Mouse (Mus musculus): Measurements from ENCODE around the gene 9130409I23Rik. TPM values are rescaled to one million over a fixed set of nuclear protein-coding genes. Genes with fewer than 3 reads are reported as not detected.
A peak's percentile ranks its signal among the peaks of the same experiment; 100 is the strongest.

9130409I23Rik gene
- polyA plus RNA-seq, 1 experiment from 2014 or later = not detected

DNA sequence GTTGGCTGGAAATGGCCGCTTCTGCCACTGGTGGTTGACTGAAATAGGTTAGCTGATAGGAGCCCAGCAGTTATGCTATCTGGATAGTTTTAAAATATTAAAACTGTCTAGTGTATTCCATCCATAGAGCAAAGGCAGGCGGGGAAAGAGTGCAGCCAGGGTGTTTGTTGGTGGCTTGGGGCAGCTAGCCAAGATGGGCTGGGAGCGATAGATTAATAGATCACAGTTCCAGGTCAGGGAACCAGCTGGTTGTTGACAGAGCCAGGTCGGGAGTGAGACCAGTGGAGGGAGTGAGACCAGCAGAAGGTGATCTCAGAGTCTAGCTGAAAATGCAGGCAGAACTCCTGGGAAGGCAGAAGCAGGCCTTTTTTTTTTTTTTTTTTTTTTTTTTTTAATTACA, 13.4 kb upstream of the 9130409I23Rik start:
- ATAC-seq (ENCODE audit: insufficient number of reproducible peaks, insufficient read depth, low FRiP score, low TSS enrichment) = no peak
- Histone ChIP-seq H3K4me3 (no peak overlapping the region), H3K4me2 (replicated peaks) (no peak overlapping the region), H3K27me3 (0 out of 2 replicates have a peak, but pooled peaks cover 8% of the 10 kb centered on the region), H3K9ac (no peak overlapping the region), H3K9me3 (no peaks in the 10 kb centered on the region), H3K36me3 (no peaks in the 10 kb centered on the region), H3K4me1 (no peaks in the 10 kb centered on the region), H3K27ac (no peak overlapping the region)
- 81% methylated on average over 4 of the region's 4 CpGs for WGBS

DNA sequence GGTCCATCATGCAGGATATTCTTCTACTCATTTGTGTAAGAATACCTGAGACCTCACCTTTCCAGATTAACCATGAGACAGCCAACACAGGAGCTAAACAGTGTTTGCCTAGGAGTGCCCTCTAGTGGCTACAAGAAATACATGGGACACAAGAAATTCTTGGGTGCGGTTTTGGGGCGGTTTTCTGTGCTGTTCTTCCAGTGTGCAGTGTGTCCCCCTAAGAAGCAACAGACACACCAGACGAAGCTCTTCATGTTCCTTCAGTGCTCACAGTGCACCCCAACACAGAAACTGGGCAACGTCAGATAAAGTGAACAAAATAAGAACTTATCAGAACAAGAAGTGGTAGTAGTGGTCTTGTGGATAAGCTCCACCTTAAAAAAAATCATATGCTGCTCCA, 11.4 kb upstream of the 9130409I23Rik start:
- H3K36me3 ChIP-seq = no peaks in the 10 kb centered on the region

DNA sequence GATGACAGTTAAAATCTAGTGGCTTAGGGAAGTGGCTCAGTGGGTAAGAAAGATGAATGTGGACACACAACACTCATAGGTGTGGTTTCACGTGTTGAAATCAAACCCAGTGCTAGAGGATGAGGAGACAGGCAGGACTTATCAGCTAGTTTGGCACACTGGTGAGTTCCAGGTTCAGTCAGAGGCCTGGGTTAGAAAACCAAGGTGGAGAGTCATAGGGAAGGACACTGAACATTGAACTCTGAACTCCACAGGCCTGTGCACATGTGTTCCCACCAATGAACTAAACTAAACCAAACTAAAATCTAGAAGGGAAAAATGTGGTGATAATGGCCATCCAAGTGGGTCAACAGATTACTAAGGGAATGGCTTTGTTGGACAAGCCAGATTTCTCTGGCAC, 3.5 kb upstream of the 9130409I23Rik start:
- no peak overlapping the region for H3K4me3 ChIP-seq
- no peak for ATAC-seq (ENCODE audit: insufficient number of reproducible peaks, insufficient read depth, low FRiP score, low TSS enrichment)
- H3K9me3 ChIP-seq = no peaks in the 10 kb centered on the region
- no peaks in the 10 kb centered on the region for H3K27me3 ChIP-seq
- H3K27ac ChIP-seq = no peak overlapping the region
- no peak overlapping the region for H3K9ac ChIP-seq
- H3K4me1 ChIP-seq = no peaks in the 10 kb centered on the region
- H3K36me3 ChIP-seq = no peaks in the 10 kb centered on the region
- no peak overlapping the region for H3K4me2 ChIP-seq (replicated peaks)
- WGBS = 61% methylated on average over 1 of the region's 1 CpGs

More for the DNA sequence above, 11.4 kb upstream of the 9130409I23Rik start:
- Histone ChIP-seq H3K27me3 (0 out of 2 replicates have a peak, but pooled peaks cover 8% of the 10 kb centered on the region), H3K9me3 (no peaks in the 10 kb centered on the region), H3K4me2 (replicated peaks) (0 out of 2 replicates have a peak overlapping the region, but pooled peaks have one; percentile 21), H3K27ac (no peak overlapping the region), H3K9ac (no peak overlapping the region), H3K4me1 (no peaks in the 10 kb centered on the region), H3K4me3 (no peak overlapping the region)
- WGBS = 15% methylated on average over 4 of the region's 4 CpGs
- no peak for ATAC-seq (ENCODE audit: insufficient number of reproducible peaks, insufficient read depth, low FRiP score, low TSS enrichment)

DNA sequence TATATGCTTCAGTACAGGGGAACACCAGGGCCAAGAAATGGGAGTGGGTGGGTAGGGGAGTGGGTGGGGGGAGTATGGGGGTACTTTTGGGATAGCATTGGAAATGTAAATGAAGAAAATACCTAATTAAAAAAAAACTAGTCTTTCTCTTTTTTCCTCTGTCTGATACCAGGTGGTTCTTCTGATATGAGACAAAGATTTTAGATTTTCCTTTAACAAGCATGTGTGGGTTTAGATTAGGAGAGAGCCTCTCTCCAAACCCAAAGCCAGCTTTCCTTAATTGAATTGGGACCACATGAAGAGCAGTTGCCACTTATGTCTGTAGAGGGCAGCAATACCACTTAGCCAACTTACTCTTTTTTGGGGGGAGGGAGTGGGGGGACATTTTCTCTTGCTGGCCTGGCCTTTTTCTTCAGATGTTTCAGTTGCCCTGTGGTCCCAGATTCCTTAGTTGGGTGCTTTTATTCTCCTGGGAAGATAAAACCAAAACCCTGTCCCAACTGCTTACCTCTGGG, 1.7 kb upstream of the 9130409I23Rik start:
- ATAC-seq (ENCODE audit: insufficient number of reproducible peaks, insufficient read depth, low FRiP score, low TSS enrichment) = no peak
- H3K4me2 ChIP-seq (replicated peaks) = no peak overlapping the region
- H3K27me3 ChIP-seq = no peaks in the 10 kb centered on the region
- H3K4me1 ChIP-seq = no peaks in the 10 kb centered on the region
- H3K27ac ChIP-seq = no peak overlapping the region
- no peaks in the 10 kb centered on the region for H3K36me3 ChIP-seq
- no peak overlapping the region for H3K4me3 ChIP-seq
- H3K9me3 ChIP-seq = no peaks in the 10 kb centered on the region
- H3K9ac ChIP-seq = no peak overlapping the region

DNA sequence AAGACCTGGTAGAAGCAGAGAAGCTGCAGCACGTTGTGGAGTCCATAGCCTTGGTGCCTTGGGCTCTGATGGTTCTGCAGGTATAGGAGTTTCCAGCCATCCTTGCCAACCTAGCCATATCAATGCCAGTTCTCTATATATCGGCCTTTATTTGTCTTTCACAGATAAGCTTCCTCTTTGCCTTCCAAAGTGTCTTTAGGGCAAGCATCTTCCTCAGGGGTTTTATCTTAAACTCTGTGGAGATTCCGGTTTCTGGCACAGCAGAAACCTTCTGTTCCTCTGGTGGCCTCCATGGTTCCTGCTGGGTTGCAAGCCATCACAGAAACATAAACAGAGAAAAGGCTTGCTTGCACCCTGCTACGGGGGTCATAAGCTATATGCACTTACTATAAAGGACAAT, 1.9 kb downstream of the 9130409I23Rik start:
- no peak overlapping the region for H3K4me2 ChIP-seq (replicated peaks)
- WGBS = 82% methylated on average over 4 of the region's 4 CpGs
- no peaks in the 10 kb centered on the region for H3K4me1 ChIP-seq
- no peak for ATAC-seq (ENCODE audit: insufficient number of reproducible peaks, insufficient read depth, low FRiP score, low TSS enrichment)
- H3K4me3 ChIP-seq = no peak overlapping the region
- no peaks in the 10 kb centered on the region for H3K9me3 ChIP-seq
- H3K27ac ChIP-seq = no peak overlapping the region
- H3K27me3 ChIP-seq = no peaks in the 10 kb centered on the region
- no peak overlapping the region for H3K9ac ChIP-seq
- no peaks in the 10 kb centered on the region for H3K36me3 ChIP-seq

DNA sequence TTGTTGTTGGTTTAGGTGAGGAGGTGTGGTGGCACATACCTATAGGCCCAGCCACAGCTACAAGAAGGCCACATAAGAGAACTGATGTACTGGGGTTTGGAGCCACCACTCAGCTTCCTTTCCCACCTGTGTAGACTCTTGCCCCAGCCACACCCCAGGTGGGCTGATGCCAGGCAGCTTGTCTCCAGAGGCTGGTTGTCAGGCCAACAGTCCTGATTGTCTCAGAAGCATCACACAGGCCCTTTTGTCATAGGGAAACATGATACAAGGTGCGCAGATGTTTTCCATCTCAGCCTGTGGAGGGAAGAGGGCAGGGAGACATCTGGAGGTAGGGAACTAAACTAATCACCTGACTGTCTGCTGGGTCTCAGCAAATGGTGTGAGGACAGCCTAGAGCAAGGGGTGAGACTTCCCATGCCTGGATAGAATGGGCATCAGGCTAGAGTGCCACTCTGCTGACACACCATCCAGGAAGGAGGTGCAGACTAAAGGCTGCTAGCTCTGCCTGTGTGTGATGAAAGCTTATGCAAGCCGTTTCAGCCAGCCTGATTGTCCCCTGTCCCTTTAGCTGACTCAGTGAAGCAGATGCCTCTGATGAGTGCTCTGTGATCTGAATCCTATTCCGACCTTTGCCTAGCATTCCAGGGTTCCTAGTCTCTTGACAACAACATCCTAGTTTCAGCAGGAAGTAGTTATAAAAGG, 10.9 kb downstream of the 9130409I23Rik start:
- ATAC-seq (ENCODE audit: insufficient number of reproducible peaks, insufficient read depth, low FRiP score, low TSS enrichment) = no peak
- Histone ChIP-seq H3K27ac (no peak overlapping the region), H3K9ac (no peak overlapping the region), H3K9me3 (no peaks in the 10 kb centered on the region), H3K4me3 (no peak overlapping the region), H3K4me2 (replicated peaks) (no peak overlapping the region), H3K4me1 (peaks cover 6% of the 10 kb centered on the region; the same call in 1 of the 2 replicates), H3K36me3 (no peaks in the 10 kb centered on the region), H3K27me3 (no peaks in the 10 kb centered on the region)
- WGBS = 50% methylated on average over 3 of the region's 3 CpGs

DNA sequence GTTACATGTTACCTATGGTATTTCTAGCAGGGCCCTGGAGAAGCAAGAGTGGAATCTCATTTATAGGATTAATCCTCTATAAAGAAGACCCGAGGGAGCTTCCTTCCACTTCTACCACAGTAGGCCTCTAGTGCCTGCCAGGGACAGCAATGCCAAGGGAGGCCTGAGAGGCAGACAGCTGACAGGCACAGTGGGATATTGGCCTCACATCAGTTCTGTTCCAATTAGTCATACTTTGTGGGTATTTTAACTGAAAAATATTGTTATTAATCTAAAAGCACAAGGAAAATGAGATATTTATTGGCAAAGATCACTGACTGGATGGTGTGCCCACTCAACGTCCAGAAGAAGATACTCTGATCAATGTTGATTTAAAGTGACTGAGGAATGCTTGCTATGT, 13.0 kb downstream of the 9130409I23Rik start:
- peaks cover 6% of the 10 kb centered on the region; the same call in 1 of the 2 replicates for H3K4me1 ChIP-seq
- no peak for ATAC-seq (ENCODE audit: insufficient number of reproducible peaks, insufficient read depth, low FRiP score, low TSS enrichment)
- H3K9me3 ChIP-seq = no peaks in the 10 kb centered on the region
- H3K9ac ChIP-seq = no peak overlapping the region
- no peak overlapping the region for H3K4me3 ChIP-seq
- H3K27ac ChIP-seq = no peak overlapping the region
- no peaks in the 10 kb centered on the region for H3K36me3 ChIP-seq
- H3K4me2 ChIP-seq (replicated peaks) = no peak overlapping the region
- 69% methylated on average over 2 of the region's 2 CpGs for WGBS
- H3K27me3 ChIP-seq = no peaks in the 10 kb centered on the region

DNA sequence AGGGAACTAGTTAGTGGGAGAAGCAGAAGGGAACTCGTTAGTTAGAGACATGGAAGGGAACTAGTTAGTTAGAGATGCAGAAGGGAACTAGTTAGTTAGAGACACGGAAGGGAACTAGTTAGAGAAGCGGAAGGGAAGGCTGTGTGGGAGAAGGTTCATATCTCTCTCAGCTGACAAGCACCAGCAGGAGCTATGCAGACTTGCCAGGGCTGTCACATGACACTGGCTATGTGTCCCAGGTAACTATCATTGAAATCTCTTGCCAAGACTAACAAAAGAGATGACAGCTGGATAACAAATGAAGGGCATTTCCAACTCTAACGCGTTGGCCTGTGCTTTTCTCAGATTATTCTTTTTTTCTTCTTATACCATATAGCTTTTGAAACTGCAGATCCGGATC, 13.6 kb downstream of the 9130409I23Rik start:
- Histone ChIP-seq H3K27me3 (no peaks in the 10 kb centered on the region), H3K4me2 (replicated peaks) (no peak overlapping the region), H3K4me3 (no peak overlapping the region), H3K9me3 (no peaks in the 10 kb centered on the region), H3K4me1 (peaks cover 6% of the 10 kb centered on the region; the same call in 1 of the 2 replicates), H3K36me3 (no peaks in the 10 kb centered on the region), H3K9ac (no peak overlapping the region), H3K27ac (no peak overlapping the region)
- 85% methylated on average over 6 of the region's 6 CpGs for WGBS
- no peak for ATAC-seq (ENCODE audit: insufficient number of reproducible peaks, insufficient read depth, low FRiP score, low TSS enrichment)

DNA sequence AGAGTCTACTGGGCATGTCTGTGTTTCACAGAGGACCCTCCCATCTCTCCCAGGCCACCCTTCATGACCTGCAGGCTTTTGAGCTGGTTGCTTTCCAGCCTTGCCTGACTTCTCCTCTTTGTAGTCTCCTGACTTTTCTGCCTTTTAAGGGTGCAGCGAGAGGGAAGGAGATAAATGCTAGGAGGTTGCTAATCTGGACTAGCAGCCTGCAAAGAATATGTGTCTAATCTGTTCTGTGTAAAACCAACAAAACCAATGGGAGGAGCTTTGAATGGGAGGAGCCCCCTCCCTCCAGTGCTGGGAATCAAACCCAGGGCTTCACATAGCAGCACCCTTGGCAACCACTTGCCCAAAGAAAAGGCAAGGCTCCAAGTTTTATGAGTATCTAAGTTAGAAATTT, 17.3 kb downstream of the 9130409I23Rik start:
- no peak overlapping the region for H3K9ac ChIP-seq
- 84% methylated on average over 1 of the region's 1 CpGs for WGBS
- no peak overlapping the region for H3K4me2 ChIP-seq (replicated peaks)
- H3K4me3 ChIP-seq = no peak overlapping the region
- no peak for ATAC-seq (ENCODE audit: insufficient number of reproducible peaks, insufficient read depth, low FRiP score, low TSS enrichment)
- H3K36me3 ChIP-seq = no peaks in the 10 kb centered on the region
- H3K27me3 ChIP-seq = no peaks in the 10 kb centered on the region
- H3K4me1 ChIP-seq = no peaks in the 10 kb centered on the region
- no peak overlapping the region for H3K27ac ChIP-seq
- H3K9me3 ChIP-seq = no peaks in the 10 kb centered on the region

DNA sequence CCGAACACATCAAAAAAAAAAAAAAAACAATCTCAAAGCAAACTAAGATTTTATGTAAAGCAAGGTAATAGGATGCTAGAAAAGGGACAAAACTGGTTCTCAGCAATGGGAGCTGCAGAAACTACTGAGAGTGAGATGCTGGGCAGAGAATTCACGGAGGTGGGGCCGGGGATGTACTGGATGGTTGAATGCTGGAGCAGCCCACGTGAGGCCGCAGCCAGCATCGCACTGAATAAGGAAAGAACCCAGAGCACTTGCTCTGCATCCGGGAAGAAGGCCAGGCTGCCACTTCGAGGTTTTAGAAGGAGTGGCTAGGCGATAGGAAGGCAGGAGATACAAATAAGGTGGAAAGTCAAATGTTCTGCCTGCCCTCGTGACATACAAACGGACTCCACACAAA, 18.6 kb downstream of the 9130409I23Rik start:
- ATAC-seq (ENCODE audit: insufficient number of reproducible peaks, insufficient read depth, low FRiP score, low TSS enrichment) = no peak
- H3K4me2 ChIP-seq (replicated peaks) = no peak overlapping the region
- no peaks in the 10 kb centered on the region for H3K27me3 ChIP-seq
- H3K9me3 ChIP-seq = no peaks in the 10 kb centered on the region
- H3K4me1 ChIP-seq = no peaks in the 10 kb centered on the region
- no peak overlapping the region for H3K9ac ChIP-seq
- no peaks in the 10 kb centered on the region for H3K36me3 ChIP-seq
- no peak overlapping the region for H3K27ac ChIP-seq
- WGBS = 67% methylated on average over 11 of the region's 11 CpGs
- no peak overlapping the region for H3K4me3 ChIP-seq

DNA sequence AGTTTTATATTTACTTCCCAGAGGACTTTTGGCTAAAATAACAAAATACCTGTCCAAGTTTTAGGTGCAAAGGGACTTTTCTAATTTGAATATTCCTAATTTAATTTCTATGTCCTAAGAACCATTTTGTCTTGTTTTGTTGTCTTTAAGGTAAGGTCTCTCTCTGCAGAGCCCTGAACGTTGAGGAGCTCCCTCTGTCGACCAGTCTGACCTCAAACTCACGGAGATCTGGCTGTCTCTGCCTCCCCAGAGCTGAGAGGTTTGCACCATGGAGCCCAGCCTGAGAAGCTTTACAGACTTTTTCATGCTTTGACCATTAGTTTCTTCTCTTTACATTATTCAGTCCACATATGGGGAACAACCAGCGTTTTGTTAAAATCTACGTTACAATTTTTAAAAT, 22.0 kb downstream of the 9130409I23Rik start:
- H3K27me3 ChIP-seq = peaks cover 3% of the 10 kb centered on the region; the same call in 1 of the 2 replicates
- H3K9me3 ChIP-seq = no peaks in the 10 kb centered on the region
- H3K4me1 ChIP-seq = no peaks in the 10 kb centered on the region
- H3K27ac ChIP-seq = no peak overlapping the region
- ATAC-seq (ENCODE audit: insufficient number of reproducible peaks, insufficient read depth, low FRiP score, low TSS enrichment) = no peak
- no peak overlapping the region for H3K4me3 ChIP-seq
- WGBS = 43% methylated on average over 5 of the region's 5 CpGs
- no peak overlapping the region for H3K4me2 ChIP-seq (replicated peaks)
- no peak overlapping the region for H3K9ac ChIP-seq
- no peaks in the 10 kb centered on the region for H3K36me3 ChIP-seq

DNA sequence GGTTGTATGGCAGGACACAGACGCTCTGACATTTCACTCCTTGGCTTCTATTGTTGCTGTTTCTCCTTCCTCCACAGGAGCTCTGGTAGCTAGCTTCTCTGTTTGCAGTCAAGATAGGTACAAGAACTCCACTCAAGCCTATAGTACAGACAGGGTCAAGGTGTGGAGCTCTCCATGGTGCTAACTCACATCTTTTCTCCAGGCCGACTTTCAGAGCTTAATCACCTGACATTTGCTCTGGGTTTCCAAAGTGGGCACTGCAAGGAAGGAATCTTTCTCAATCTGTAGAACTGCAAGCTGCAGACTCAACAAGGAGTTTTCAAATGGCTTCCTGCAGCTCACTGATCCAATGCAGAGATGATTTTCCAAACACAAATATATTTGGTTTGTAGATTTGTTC, 33.0 kb downstream of the 9130409I23Rik start:
- Histone ChIP-seq H3K4me3 (no peak overlapping the region), H3K27me3 (no peaks in the 10 kb centered on the region), H3K9ac (no peak overlapping the region), H3K4me2 (replicated peaks) (no peak overlapping the region), H3K27ac (no peak overlapping the region), H3K36me3 (no peaks in the 10 kb centered on the region), H3K4me1 (no peaks in the 10 kb centered on the region), H3K9me3 (no peaks in the 10 kb centered on the region)
- WGBS = 33% methylated on average over 2 of the region's 2 CpGs
- no peak for ATAC-seq (ENCODE audit: insufficient number of reproducible peaks, insufficient read depth, low FRiP score, low TSS enrichment)

Data from embryonic facial prominence, embryonic 12.5 days (tissue).